Mouse (Mus musculus) lung, adult 18-20 months (tissue): ENCODE measurements at regions not wholly inside any gene's neighbourhood (a gene's known extent, or its start where the extent isn't known, plus 50 kb on each side); places are given as distances from the start of the nearest gene placed in this dataset.

Experiments used
- DNase-seq, 2 experiments: peaks; one replicate each; pipeline ENCODE4 v3.0.0; 2022; ENCODE audit warnings: mixed read lengths in 2 of 2

- peak in 1 of 2 experiments; percentile 5 for DNase-seq
Observed at GRCm38 (mm10) chr5:73880936-73881335, 187.3 kb downstream of the Usp46 start.

- peak; percentile 56 to 70 for DNase-seq
Observed at GRCm38 (mm10) chr5:73881941-73882340, 186.3 kb downstream of the Usp46 start.

- DNase-seq: no peak
Observed at GRCm38 (mm10) chr5:73884998-73885397, 183.2 kb downstream of the Usp46 start.

GRCm38 (mm10) chr5:73885691-73886090 lies 182.5 kb downstream of the Usp46 start:
- no peak for DNase-seq

- DNase-seq: no peak
Observed at GRCm38 (mm10) chr5:73887306-73887958, 180.8 kb downstream of the Usp46 start.

GRCm38 (mm10) chr5:73888391-73888790 lies 179.8 kb downstream of the Usp46 start:
- DNase-seq: no peak

- DNase-seq: no peak
Observed at GRCm38 (mm10) chr5:73889342-73889741, 178.9 kb downstream of the Usp46 start.

- no peak for DNase-seq
Observed at GRCm38 (mm10) chr5:73890942-73891341, 177.3 kb downstream of the Usp46 start.

- DNase-seq: peak in 1 of 2 experiments; percentile 24
Observed at GRCm38 (mm10) chr5:73891606-73892005, 176.6 kb downstream of the Usp46 start.

- no peak for DNase-seq
Observed at GRCm38 (mm10) chr5:73892440-73893225, 175.6 kb downstream of the Usp46 start.

- DNase-seq: no peak
Observed at GRCm38 (mm10) chr5:73895186-73895585, 173.0 kb downstream of the Usp46 start.

- no peak for DNase-seq
Observed at GRCm38 (mm10) chr5:73896785-73897184, 171.4 kb downstream of the Usp46 start.

- no peak for DNase-seq
Observed at GRCm38 (mm10) chr5:73901651-73902050, 166.6 kb downstream of the Usp46 start.

GRCm38 (mm10) chr5:73902470-73903218 lies 165.6 kb downstream of the Usp46 start:
- DNase-seq: no peak

GRCm38 (mm10) chr5:73903219-73903570 lies 165.0 kb downstream of the Usp46 start:
- DNase-seq: no peak

- DNase-seq: no peak
Observed at GRCm38 (mm10) chr5:73904146-73904811, 164.0 kb downstream of the Usp46 start.

GRCm38 (mm10) chr5:73912149-73912548 lies 156.1 kb downstream of the Usp46 start:
- no peak for DNase-seq

GRCm38 (mm10) chr5:73913116-73913515 lies 155.1 kb downstream of the Usp46 start:
- DNase-seq: no peak

GRCm38 (mm10) chr5:73918011-73918410 lies 150.2 kb downstream of the Usp46 start:
- DNase-seq: no peak

- no peak for DNase-seq
Observed at GRCm38 (mm10) chr5:73919936-73920335, 148.3 kb downstream of the Usp46 start.

- no peak for DNase-seq
Observed at GRCm38 (mm10) chr5:73927534-73927933, 140.7 kb downstream of the Usp46 start.

GRCm38 (mm10) chr5:73928691-73929090 lies 139.5 kb downstream of the Usp46 start:
- no peak for DNase-seq

- DNase-seq: peak in 1 of 2 experiments; percentile 5
Observed at GRCm38 (mm10) chr5:73930205-73930604, 138.0 kb downstream of the Usp46 start.
